Mouse (Mus musculus): ENCODE results near the gene Cpb2. TPM values are rescaled to one million over a fixed set of nuclear protein-coding genes. Genes with fewer than 3 reads are reported as not detected.

The Cpb2 gene
- polyA plus RNA-seq, 1 experiment from 2014 or later = 0.36 TPM

GRCm38 (mm10) chr14:75283609-75284192, 41.6 kb downstream of the Cpb2 start:
- Histone ChIP-seq H3K4me1 (replicated peaks; ENCODE audit: control insufficient read depth, insufficient read depth, low read length) (peaks cover 12% of the 10 kb centered on the region), H3K9ac (ENCODE audit: low read length) (peak overlapping the region; percentile 91), H3K4me2 (ENCODE audit: low read depth, low read length) (peak overlapping the region; percentile 79), H3K27me3 (ENCODE audit: control insufficient read depth, insufficient read depth, low read depth, low read length) (no peaks in the 10 kb centered on the region), H3K36me3 (ENCODE audit: control insufficient read depth, insufficient read depth, low read length) (no peaks in the 10 kb centered on the region), H3K4me3 (ENCODE audit: low read length) (peak overlapping the region; percentile 81), H3K27ac (ENCODE audit: low read length) (peak overlapping the region; percentile 73), H3K9me3 (ENCODE audit: control insufficient read depth, low read length) (no peaks in the 10 kb centered on the region)
- 5% methylated on average over 19 of the region's 19 CpGs for WGBS
- 0 out of 2 replicates have a peak, but pooled peaks have one; percentile 4 for ATAC-seq (ENCODE audit: low read depth)

- under 1% methylated on average over 61 of the region's 61 CpGs for WGBS
- H3K4me2 ChIP-seq (ENCODE audit: low read depth, low read length) = peak within 1 kb of the TSS; percentile 92
- peaks cover 12% of the 10 kb centered on the region for H3K4me1 ChIP-seq (replicated peaks; ENCODE audit: control insufficient read depth, insufficient read depth, low read length)
- no peaks in the 10 kb centered on the region for H3K36me3 ChIP-seq (ENCODE audit: control insufficient read depth, insufficient read depth, low read length)
- H3K4me3 ChIP-seq (ENCODE audit: low read length) = peak within 1 kb of the TSS; percentile 81
- no peaks in the 10 kb centered on the region for H3K9me3 ChIP-seq (ENCODE audit: control insufficient read depth, low read length)
- H3K27me3 ChIP-seq (ENCODE audit: control insufficient read depth, insufficient read depth, low read depth, low read length) = no peaks in the 10 kb centered on the region
- peak within 1 kb of the TSS; percentile 73 for H3K27ac ChIP-seq (ENCODE audit: low read length)
- peak within 1 kb of the TSS; percentile 91 for H3K9ac ChIP-seq (ENCODE audit: low read length)
- ATAC-seq (ENCODE audit: low read depth) = peak; percentile 99
Observed at GRCm38 (mm10) chr14:75284193-75284915, 42.3 kb downstream of the Cpb2 start, which contains the start of gene Zc3h13. Zc3h13 (plus strand) TSS chr14:75284373.

GRCm38 (mm10) chr14:75301081-75301480, 59.0 kb downstream of the Cpb2 start:
- Histone ChIP-seq H3K4me1 (replicated peaks; ENCODE audit: control insufficient read depth, insufficient read depth, low read length) (no peaks in the 10 kb centered on the region), H3K36me3 (ENCODE audit: control insufficient read depth, insufficient read depth, low read length) (no peaks in the 10 kb centered on the region), H3K27me3 (ENCODE audit: control insufficient read depth, insufficient read depth, low read depth, low read length) (no peaks in the 10 kb centered on the region), H3K4me2 (ENCODE audit: low read depth, low read length) (no peak overlapping the region), H3K27ac (ENCODE audit: low read length) (no peak overlapping the region), H3K4me3 (ENCODE audit: low read length) (no peak overlapping the region), H3K9ac (ENCODE audit: low read length) (no peak overlapping the region), H3K9me3 (ENCODE audit: control insufficient read depth, low read length) (no peaks in the 10 kb centered on the region)
- WGBS = 90% methylated on average over 1 of the region's 1 CpGs
- ATAC-seq (ENCODE audit: low read depth) = no peak

GRCm38 (mm10) chr14:75303807-75304206, 61.7 kb downstream of the Cpb2 start:
- no peak overlapping the region for H3K4me2 ChIP-seq (ENCODE audit: low read depth, low read length)
- 40% methylated on average over 5 of the region's 5 CpGs for WGBS
- H3K9ac ChIP-seq (ENCODE audit: low read length) = no peak overlapping the region
- H3K36me3 ChIP-seq (ENCODE audit: control insufficient read depth, insufficient read depth, low read length) = no peaks in the 10 kb centered on the region
- no peaks in the 10 kb centered on the region for H3K4me1 ChIP-seq (replicated peaks; ENCODE audit: control insufficient read depth, insufficient read depth, low read length)
- H3K27me3 ChIP-seq (ENCODE audit: control insufficient read depth, insufficient read depth, low read depth, low read length) = no peaks in the 10 kb centered on the region
- no peak for ATAC-seq (ENCODE audit: low read depth)
- no peak overlapping the region for H3K4me3 ChIP-seq (ENCODE audit: low read length)
- no peaks in the 10 kb centered on the region for H3K9me3 ChIP-seq (ENCODE audit: control insufficient read depth, low read length)
- H3K27ac ChIP-seq (ENCODE audit: low read length) = no peak overlapping the region

- Histone ChIP-seq H3K4me2 (ENCODE audit: low read depth, low read length) (no peak overlapping the region), H3K4me1 (replicated peaks; ENCODE audit: control insufficient read depth, insufficient read depth, low read length) (no peaks in the 10 kb centered on the region), H3K4me3 (ENCODE audit: low read length) (no peak overlapping the region), H3K9ac (ENCODE audit: low read length) (no peak overlapping the region), H3K27me3 (ENCODE audit: control insufficient read depth, insufficient read depth, low read depth, low read length) (no peaks in the 10 kb centered on the region), H3K36me3 (ENCODE audit: control insufficient read depth, insufficient read depth, low read length) (no peaks in the 10 kb centered on the region), H3K9me3 (ENCODE audit: control insufficient read depth, low read length) (no peaks in the 10 kb centered on the region), H3K27ac (ENCODE audit: low read length) (no peak overlapping the region)
- ATAC-seq (ENCODE audit: low read depth) = no peak
Observed at GRCm38 (mm10) chr14:75307855-75308254, 65.8 kb downstream of the Cpb2 start.

GRCm38 (mm10) chr14:75309336-75309992, 67.4 kb downstream of the Cpb2 start:
- no peak for ATAC-seq (ENCODE audit: low read depth)
- 73% methylated on average over 5 of the region's 5 CpGs for WGBS
- H3K9ac ChIP-seq (ENCODE audit: low read length) = no peak overlapping the region

GRCm38 (mm10) chr14:75314484-75314883, 72.4 kb downstream of the Cpb2 start:
- Histone ChIP-seq H3K9me3 (ENCODE audit: control insufficient read depth, low read length) (no peaks in the 10 kb centered on the region), H3K4me2 (ENCODE audit: low read depth, low read length) (no peak overlapping the region), H3K36me3 (ENCODE audit: control insufficient read depth, insufficient read depth, low read length) (no peaks in the 10 kb centered on the region), H3K4me1 (replicated peaks; ENCODE audit: control insufficient read depth, insufficient read depth, low read length) (no peaks in the 10 kb centered on the region), H3K4me3 (ENCODE audit: low read length) (no peak overlapping the region), H3K27me3 (ENCODE audit: control insufficient read depth, insufficient read depth, low read depth, low read length) (no peaks in the 10 kb centered on the region), H3K9ac (ENCODE audit: low read length) (no peak overlapping the region), H3K27ac (ENCODE audit: low read length) (no peak overlapping the region)
- 86% methylated on average over 2 of the region's 2 CpGs for WGBS
- no peak for ATAC-seq (ENCODE audit: low read depth)

More at GRCm38 (mm10) chr14:75309336-75309992, 67.4 kb downstream of the Cpb2 start:
- Histone ChIP-seq H3K9me3 (ENCODE audit: control insufficient read depth, low read length) (no peaks in the 10 kb centered on the region), H3K36me3 (ENCODE audit: control insufficient read depth, insufficient read depth, low read length) (no peaks in the 10 kb centered on the region), H3K27me3 (ENCODE audit: control insufficient read depth, insufficient read depth, low read depth, low read length) (no peaks in the 10 kb centered on the region), H3K4me3 (ENCODE audit: low read length) (no peak overlapping the region), H3K27ac (ENCODE audit: low read length) (no peak overlapping the region), H3K4me2 (ENCODE audit: low read depth, low read length) (no peak overlapping the region), H3K4me1 (replicated peaks; ENCODE audit: control insufficient read depth, insufficient read depth, low read length) (no peaks in the 10 kb centered on the region)

- H3K27me3 ChIP-seq (ENCODE audit: control insufficient read depth, insufficient read depth, low read depth, low read length) = no peaks in the 10 kb centered on the region
- WGBS = 77% methylated on average over 2 of the region's 2 CpGs
- H3K9ac ChIP-seq (ENCODE audit: low read length) = no peak overlapping the region
- no peak overlapping the region for H3K4me3 ChIP-seq (ENCODE audit: low read length)
- H3K27ac ChIP-seq (ENCODE audit: low read length) = no peak overlapping the region
- H3K9me3 ChIP-seq (ENCODE audit: control insufficient read depth, low read length) = no peaks in the 10 kb centered on the region
- ATAC-seq (ENCODE audit: low read depth) = no peak
- H3K36me3 ChIP-seq (ENCODE audit: control insufficient read depth, insufficient read depth, low read length) = peaks cover 16% of the 10 kb centered on the region
- no peak overlapping the region for H3K4me2 ChIP-seq (ENCODE audit: low read depth, low read length)
- no peaks in the 10 kb centered on the region for H3K4me1 ChIP-seq (replicated peaks; ENCODE audit: control insufficient read depth, insufficient read depth, low read length)
Observed at GRCm38 (mm10) chr14:75318736-75319135, 76.6 kb downstream of the Cpb2 start.

GRCm38 (mm10) chr14:75320269-75320668, 78.2 kb downstream of the Cpb2 start:
- H3K36me3 ChIP-seq (ENCODE audit: control insufficient read depth, insufficient read depth, low read length) = peaks cover 21% of the 10 kb centered on the region
- no peak overlapping the region for H3K4me3 ChIP-seq (ENCODE audit: low read length)
- H3K9me3 ChIP-seq (ENCODE audit: control insufficient read depth, low read length) = no peaks in the 10 kb centered on the region
- no peaks in the 10 kb centered on the region for H3K27me3 ChIP-seq (ENCODE audit: control insufficient read depth, insufficient read depth, low read depth, low read length)
- WGBS = 89% methylated on average over 5 of the region's 5 CpGs
- no peak overlapping the region for H3K4me2 ChIP-seq (ENCODE audit: low read depth, low read length)
- H3K9ac ChIP-seq (ENCODE audit: low read length) = no peak overlapping the region
- H3K4me1 ChIP-seq (replicated peaks; ENCODE audit: control insufficient read depth, insufficient read depth, low read length) = no peaks in the 10 kb centered on the region
- no peak overlapping the region for H3K27ac ChIP-seq (ENCODE audit: low read length)
- ATAC-seq (ENCODE audit: low read depth) = no peak
